Mouse (Mus musculus) adrenal gland, postnatal 36 days (tissue): ENCODE measurements around the gene Tomt. TPM values are rescaled to one million over a fixed set of nuclear protein-coding genes. Genes with fewer than 3 reads are reported as not detected.

ENCODE experiments used
- DNase-seq, 2 experiments: peaks; one replicate each; pipeline ENCODE4 v3.0.0; 2021; ENCODE audit warnings: mixed read lengths in 1 of 2
- total RNA-seq, 2 experiments: library from RNA; stranded (reverse); gene quantifications; 2 replicates each; pipeline ENCODE4 v1.2.3; 2021

The Tomt gene
- total RNA-seq, 2 experiments from 2014 or later = not detected

- DNase-seq = no peak
Measured at GRCm38 (mm10) chr7:101901969-101902368, 4.2 kb downstream of the Tomt start.

DNA sequence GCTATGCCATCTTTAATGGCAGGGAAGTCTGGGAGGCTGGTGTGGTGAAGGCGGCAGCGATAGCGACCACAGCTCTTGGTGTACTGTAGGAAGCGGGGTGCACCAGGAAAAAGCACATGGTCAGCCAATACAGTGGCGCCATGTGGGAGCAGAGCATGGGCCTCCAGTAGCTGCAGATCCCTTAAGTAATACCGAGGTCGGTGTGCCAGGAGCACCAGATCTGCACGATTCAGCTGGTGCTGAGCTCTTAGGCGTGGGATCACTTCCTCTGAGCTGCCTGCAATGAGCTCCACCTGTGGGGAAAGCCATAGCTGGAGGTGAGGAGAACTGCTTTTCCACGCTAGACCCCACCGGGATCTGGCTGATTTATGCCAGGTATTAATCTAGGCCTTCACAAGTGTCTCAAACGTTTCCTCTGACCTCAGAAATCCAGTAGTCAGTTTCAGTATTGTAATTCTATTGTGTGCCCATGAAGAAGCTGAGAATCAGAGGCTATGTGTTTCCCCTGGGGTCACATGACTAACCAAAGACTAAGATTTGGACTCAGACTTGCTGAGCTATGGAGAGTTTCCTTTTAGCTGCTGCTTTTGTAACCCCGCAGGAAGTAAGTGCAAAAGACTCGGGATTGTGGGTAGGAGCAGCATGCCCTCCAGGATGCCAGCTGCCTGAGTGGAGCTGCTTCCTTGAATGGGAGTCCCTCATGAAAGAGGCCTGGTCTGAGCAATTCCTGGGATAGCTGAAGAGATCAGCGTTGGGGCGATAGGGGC is 5.6 kb downstream of the Tomt start:
- no peak for DNase-seq

- DNase-seq = peak; percentile 96
Measured at GRCm38 (mm10) chr7:101896104-101897066, 9.8 kb downstream of the Tomt start.

- no peak for DNase-seq
Measured at GRCm38 (mm10) chr7:101895695-101896094, 10.5 kb downstream of the Tomt start.

- no peak for DNase-seq
Measured at GRCm38 (mm10) chr7:101888460-101888859, 17.7 kb downstream of the Tomt start.

GRCm38 (mm10) chr7:101886274-101886673 is 19.9 kb downstream of the Tomt start:
- DNase-seq = no peak

GRCm38 (mm10) chr7:101884160-101884559 is 22.0 kb downstream of the Tomt start:
- no peak for DNase-seq

GRCm38 (mm10) chr7:101882413-101883154 is 23.6 kb downstream of the Tomt start:
- peak in 1 of 2 experiments; percentile 52 for DNase-seq

- DNase-seq = no peak
Measured at GRCm38 (mm10) chr7:101880855-101881254, 25.3 kb downstream of the Tomt start.

GRCm38 (mm10) chr7:101875978-101876377 is 30.2 kb downstream of the Tomt start:
- peak; percentile 43 to 44 for DNase-seq

DNA sequence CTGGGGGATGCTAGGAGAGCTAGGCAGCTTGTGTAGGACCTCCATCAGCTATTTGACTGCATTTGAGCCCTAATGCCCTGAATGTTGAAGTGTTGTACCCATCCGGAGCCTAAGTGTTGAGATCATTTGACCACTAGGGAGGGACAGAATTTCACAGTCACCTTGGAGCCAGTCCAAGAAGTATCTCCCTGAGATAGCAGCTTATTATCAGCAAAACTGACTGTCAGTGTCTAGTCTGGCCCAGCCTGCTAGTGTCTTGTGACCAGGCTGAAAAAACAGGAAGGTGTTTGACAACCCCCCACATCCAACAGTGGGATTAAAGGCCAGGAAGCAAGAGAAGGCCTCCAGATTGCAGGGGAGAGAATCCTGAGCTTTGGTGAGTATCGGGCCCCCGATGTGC is 34.9 kb downstream of the Tomt start:
- peak in 1 of 2 experiments; percentile 35 for DNase-seq

DNA sequence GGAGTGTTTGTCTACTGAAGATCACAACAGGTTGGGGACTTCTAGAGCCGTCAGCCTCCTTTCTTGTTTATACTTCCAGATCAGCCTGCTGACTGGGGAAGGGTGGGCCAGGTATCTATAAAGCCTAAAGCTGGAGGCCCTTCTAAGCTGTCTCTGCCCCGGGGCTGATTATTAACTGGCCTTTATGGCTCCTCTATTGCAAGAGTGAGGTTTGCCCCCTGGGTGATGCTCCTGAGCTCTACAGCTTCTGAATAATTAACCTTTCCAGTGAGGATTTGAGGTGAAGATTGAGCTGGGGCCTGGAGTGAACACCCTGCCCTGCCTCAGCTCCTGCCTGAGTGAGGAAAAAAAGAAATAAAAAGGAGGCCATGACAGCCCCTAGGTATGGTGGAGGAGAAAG is 35.5 kb downstream of the Tomt start, which contains the start of gene Folr1:
Gene Folr1 (minus strand): TSS at position 160 of the 400 bp plus-strand sequence.
- no peak for DNase-seq

- DNase-seq = no peak
Measured at GRCm38 (mm10) chr7:101869163-101869500, 37.0 kb downstream of the Tomt start.

DNA sequence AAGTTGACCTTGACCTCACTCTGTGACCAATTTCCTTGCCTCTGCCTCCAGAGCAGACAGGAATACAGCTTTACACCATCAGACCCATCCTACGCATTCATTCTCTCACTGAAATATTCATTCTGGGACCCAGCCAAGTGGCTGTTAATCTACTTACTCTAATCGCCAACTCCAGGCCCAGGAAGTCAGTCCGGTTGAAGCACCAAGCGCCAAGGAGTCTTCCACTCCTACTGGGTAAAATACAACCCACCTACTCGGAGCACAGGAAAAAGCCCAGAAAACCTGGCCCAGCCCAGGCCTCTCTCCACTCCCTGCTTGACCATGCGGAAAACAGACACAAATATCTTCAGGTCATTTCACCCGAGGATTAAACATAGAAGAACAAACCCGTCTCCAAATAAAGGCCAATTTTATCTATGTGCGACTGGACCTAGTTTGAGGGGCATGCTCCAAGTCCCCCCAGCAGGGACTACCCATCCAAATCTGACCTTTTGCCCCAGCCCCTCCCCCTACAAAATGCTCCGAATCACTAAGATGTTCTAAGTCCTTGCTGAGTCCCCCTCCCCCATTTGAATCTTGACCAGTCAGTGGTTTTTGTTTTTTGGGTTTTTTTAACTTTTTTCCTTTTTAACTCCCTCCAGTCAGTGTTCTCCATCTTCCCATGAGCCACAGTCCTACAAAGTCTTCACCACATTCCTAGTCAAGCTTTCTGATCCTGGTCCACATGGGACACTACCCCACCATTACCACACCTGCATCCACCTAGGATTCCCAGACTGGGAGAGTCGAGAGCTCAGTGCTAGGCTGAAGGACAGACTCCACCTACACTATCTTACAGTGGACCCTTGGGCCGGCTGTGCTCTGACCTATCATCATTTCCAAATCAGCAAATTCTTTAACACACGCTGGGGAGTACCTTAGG is 37.7 kb downstream of the Tomt start:
- DNase-seq = no peak

DNA sequence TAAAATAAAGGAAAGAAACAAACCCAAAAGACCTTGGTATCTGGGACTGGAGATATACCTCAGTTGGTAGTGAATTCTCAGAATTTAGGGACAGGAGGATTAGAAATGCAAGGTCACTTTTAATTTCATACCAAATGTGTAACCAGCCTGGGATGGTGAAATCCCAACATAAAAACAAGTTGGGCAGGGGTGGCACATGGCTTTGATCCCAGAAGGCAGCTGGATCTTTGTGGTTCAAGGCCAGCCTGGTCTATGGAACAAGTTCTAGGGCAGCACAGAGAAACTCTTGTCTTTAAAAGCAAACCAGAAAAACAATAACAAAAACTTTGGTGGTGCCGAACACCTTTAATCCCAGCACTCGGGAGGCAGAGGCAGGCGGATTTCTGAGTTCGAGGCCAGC is 38.7 kb downstream of the Tomt start:
- peak in 1 of 2 experiments; percentile 21 for DNase-seq

GRCm38 (mm10) chr7:101866491-101867265 is 39.5 kb downstream of the Tomt start:
- no peak for DNase-seq

- no peak for DNase-seq
Measured at GRCm38 (mm10) chr7:101863415-101863814, 42.7 kb downstream of the Tomt start, which contains the start of gene Anapc15. Gene Anapc15 (plus strand): TSS chr7:101863715.

- no peak for DNase-seq
Measured at GRCm38 (mm10) chr7:101862291-101862690, 43.9 kb downstream of the Tomt start.

- peak in 1 of 2 experiments; percentile 19 for DNase-seq
Measured at GRCm38 (mm10) chr7:101860978-101861377, 45.2 kb downstream of the Tomt start.

- DNase-seq = no peak
Measured at GRCm38 (mm10) chr7:101858362-101858761, 47.8 kb downstream of the Tomt start.
